Mouse (Mus musculus) kidney, embryonic 15.5 days (tissue): Measurements from ENCODE around the gene 1700025C18Rik. TPM values are rescaled to one million over a fixed set of nuclear protein-coding genes. Genes with fewer than 3 reads are reported as not detected.

ENCODE experiments used
- ATAC-seq: fragments of 200-750 bp; cut with Nextera tagmentation; replicated peaks from 2 replicates; pipeline ENCODE4 v1.8.0; 2017; ENCODE audit warnings: moderate TSS enrichment; ENCODE audit not compliant: low FRiP score
- H3K27ac ChIP-seq: fragments of 300-500 bp; sonication (generic); 2 replicates; pipeline ENCODE4 v1.5.1; 2015; ENCODE audit warnings: mild to moderate bottlenecking, inconsistent platforms
- H3K27me3 ChIP-seq: fragments of 300-500 bp; sonication (generic); 2 replicates; pipeline ENCODE4 v1.6.1; 2015; ENCODE audit warnings: inconsistent platforms
- H3K36me3 ChIP-seq: fragments of 300-500 bp; sonication (generic); 2 replicates; pipeline ENCODE4 v1.6.1; 2015; ENCODE audit warnings: inconsistent platforms
- H3K4me1 ChIP-seq: fragments of 300-500 bp; sonication (generic); 2 replicates; pipeline ENCODE4 v1.6.1; 2015; ENCODE audit warnings: inconsistent platforms
- H3K4me2 ChIP-seq: fragments of 300-500 bp; sonication (generic); 2 replicates; pipeline ENCODE4 v1.6.1; 2015; ENCODE audit warnings: moderate library complexity, mild to moderate bottlenecking, inconsistent platforms
- H3K4me3 ChIP-seq: fragments of 300-500 bp; sonication (generic); replicated peaks from 2 replicates; pipeline ENCODE4 v1.5.1; 2015; ENCODE audit warnings: mild to moderate bottlenecking, inconsistent platforms
- H3K9ac ChIP-seq: fragments of 300-500 bp; sonication (generic); 2 replicates; pipeline ENCODE4 v1.6.1; 2015; ENCODE audit warnings: mild to moderate bottlenecking, inconsistent platforms
- H3K9me3 ChIP-seq: fragments of 300-500 bp; sonication (generic); replicated peaks from 2 replicates; pipeline ENCODE4 v1.6.1; 2016; ENCODE audit warnings: inconsistent platforms
- WGBS: fragments of 180-500 bp; shearing (Covaris S2); methylation state at CpG from one replicate; pipeline ENCODE4 v1.1.7; 2015; ENCODE audit warnings: mixed read lengths; 5-methylcytosine and 5-hydroxymethylcytosine counted together
- polyA plus RNA-seq: library from polyadenylated mRNA; unstranded; fragments of >200 nt; fragmentation: Nextera tagmentation; extraction: Ambion mirVana; gene quantifications from 2 replicates; pipeline ENCODE4 v1.2.1, GENCODE M21; 2015

Gene 1700025C18Rik
- polyA plus RNA-seq, 1 experiment from 2014 or later, result not detected

- Histone ChIP-seq H3K4me1 (peaks cover 30% of the 10 kb centered on the region), H3K27me3 (no peaks in the 10 kb centered on the region), H3K4me2 (peak overlapping the region; percentile 84), H3K4me3 (no peak overlapping the region), H3K27ac (no peak overlapping the region), H3K9ac (no peak overlapping the region), H3K36me3 (no peaks in the 10 kb centered on the region), H3K9me3 (no peaks in the 10 kb centered on the region)
- no peak for ATAC-seq
- WGBS, result 47% methylated on average over 3 of the region's 3 CpGs
Measured at GRCm38 (mm10) chr2:165032533-165032932, 58.0 kb downstream of the 1700025C18Rik start.

Other genes starting within 250 kb of the 1700025C18Rik start
- 35.6 and 38.7 TPM in 2 replicates for gene Pltp, start 233.0 kb downstream of the 1700025C18Rik start, polyA plus RNA-seq
- gene Pcif1, start 211.4 kb downstream of the 1700025C18Rik start, polyA plus RNA-seq, result 73.1 and 81.1 TPM in 2 replicates
- gene Zfp335, start 179.0 kb downstream of the 1700025C18Rik start, polyA plus RNA-seq, result 12.1 and 14.4 TPM in 2 replicates
- 2.6 and 41.3 TPM in 2 replicates for gene Mmp9, start 150.0 kb downstream of the 1700025C18Rik start, polyA plus RNA-seq
- 1.1 TPM in 2 replicates for gene Slc12a5, start 129.9 kb downstream of the 1700025C18Rik start, polyA plus RNA-seq
- gene Ncoa5, start 55.9 kb downstream of the 1700025C18Rik start, polyA plus RNA-seq, result 73.5 and 79.6 TPM in 2 replicates
- gene Cd40, start 35.1 kb downstream of the 1700025C18Rik start, polyA plus RNA-seq, result 7.4 and 8.4 TPM in 2 replicates
- 0.78 and 1.1 TPM in 2 replicates for gene Cdh22, start 144.1 kb upstream of the 1700025C18Rik start, polyA plus RNA-seq
- gene Slc35c2, start 197.1 kb upstream of the 1700025C18Rik start, polyA plus RNA-seq, result 53.7 and 54.6 TPM in 2 replicates
- gene Elmo2, start 235.7 kb upstream of the 1700025C18Rik start, polyA plus RNA-seq, result 71.3 and 82.3 TPM in 2 replicates